Mouse (Mus musculus) forebrain, embryonic 13.5 days (tissue): ENCODE results near the gene Tmem238l. TPM values are rescaled to one million over a fixed set of nuclear protein-coding genes. Genes with fewer than 3 reads are reported as not detected.

Source experiments
- ATAC-seq: fragments of 200-750 bp; cut with Nextera tagmentation; 2 replicates; pipeline ENCODE4 v1.8.0; 2017
- H3K27ac ChIP-seq: fragments of 300-500 bp; sonication (generic); 2 replicates; pipeline ENCODE4 v1.5.1; 2015; ENCODE audit warnings: inconsistent platforms, mild to moderate bottlenecking, moderate library complexity
- H3K27me3 ChIP-seq: fragments of 300-500 bp; sonication (generic); 2 replicates; pipeline ENCODE4 v1.6.1; 2015; ENCODE audit warnings: mild to moderate bottlenecking, inconsistent platforms
- H3K36me3 ChIP-seq: fragments of 300-500 bp; sonication (generic); 2 replicates; pipeline ENCODE4 v1.6.1; 2015; ENCODE audit warnings: mild to moderate bottlenecking, inconsistent platforms; ENCODE audit not compliant: poor library complexity, severe bottlenecking
- H3K4me1 ChIP-seq: fragments of 300-500 bp; sonication (generic); 2 replicates; pipeline ENCODE4 v1.6.1; 2015; ENCODE audit warnings: inconsistent platforms
- H3K4me2 ChIP-seq: fragments of 300-500 bp; sonication (generic); 2 replicates; pipeline ENCODE4 v1.6.1; 2015; ENCODE audit warnings: inconsistent platforms, mild to moderate bottlenecking, moderate library complexity
- H3K4me3 ChIP-seq: fragments of 300-500 bp; sonication (generic); 2 replicates; pipeline ENCODE4 v1.5.1; 2015; ENCODE audit warnings: mild to moderate bottlenecking, inconsistent platforms
- H3K9ac ChIP-seq: fragments of 300-500 bp; sonication (generic); 2 replicates; pipeline ENCODE4 v1.6.1; 2015; ENCODE audit warnings: mild to moderate bottlenecking, inconsistent platforms
- H3K9me3 ChIP-seq: fragments of 300-500 bp; sonication (generic); replicated peaks from 2 replicates; pipeline ENCODE4 v1.6.1; 2016; ENCODE audit warnings: inconsistent platforms
- WGBS: fragments of 180-500 bp; shearing (Covaris S2); methylation state at CpG from one replicate; pipeline ENCODE4 v1.1.7; 2015; 5-methylcytosine and 5-hydroxymethylcytosine counted together
- polyA plus RNA-seq: library from polyadenylated mRNA; unstranded; fragments of >200 nt; fragmentation: Nextera tagmentation; extraction: Ambion mirVana; gene quantifications from 2 replicates; pipeline ENCODE4 v1.2.1, GENCODE M21; 2015

Gene Tmem238l
- polyA plus RNA-seq, 1 experiment from 2014 or later = not detected

DNA sequence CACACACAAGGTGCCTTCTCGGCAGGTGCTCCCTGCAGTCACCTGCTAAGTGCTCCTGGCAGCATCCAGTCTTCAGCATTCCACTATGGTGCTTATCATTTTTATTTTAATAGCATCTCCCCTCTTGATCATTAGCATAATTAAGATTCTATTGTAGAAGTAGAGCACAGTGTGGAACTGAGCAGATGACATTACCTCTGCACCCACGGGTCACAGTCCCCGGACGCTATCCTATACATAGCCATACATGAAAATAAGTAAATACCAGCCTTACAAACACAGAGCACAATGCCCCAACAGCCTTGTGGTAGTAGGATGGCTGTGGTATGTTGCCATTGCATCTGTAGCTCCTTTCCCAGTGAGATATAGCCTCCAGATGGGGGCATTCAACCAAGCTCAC lies 52.1 kb downstream of the Tmem238l start:
- no peak overlapping the region for H3K4me3 ChIP-seq
- H3K27me3 ChIP-seq = no peaks in the 10 kb centered on the region
- ATAC-seq = no peak
- 94% methylated on average over 4 of the region's 4 CpGs for WGBS
- no peak overlapping the region for H3K27ac ChIP-seq
- H3K4me2 ChIP-seq = no peak overlapping the region
- peaks cover 15% of the 10 kb centered on the region for H3K4me1 ChIP-seq
- H3K9ac ChIP-seq = no peak overlapping the region
- H3K9me3 ChIP-seq = no peaks in the 10 kb centered on the region
- H3K36me3 ChIP-seq = no peaks in the 10 kb centered on the region

DNA sequence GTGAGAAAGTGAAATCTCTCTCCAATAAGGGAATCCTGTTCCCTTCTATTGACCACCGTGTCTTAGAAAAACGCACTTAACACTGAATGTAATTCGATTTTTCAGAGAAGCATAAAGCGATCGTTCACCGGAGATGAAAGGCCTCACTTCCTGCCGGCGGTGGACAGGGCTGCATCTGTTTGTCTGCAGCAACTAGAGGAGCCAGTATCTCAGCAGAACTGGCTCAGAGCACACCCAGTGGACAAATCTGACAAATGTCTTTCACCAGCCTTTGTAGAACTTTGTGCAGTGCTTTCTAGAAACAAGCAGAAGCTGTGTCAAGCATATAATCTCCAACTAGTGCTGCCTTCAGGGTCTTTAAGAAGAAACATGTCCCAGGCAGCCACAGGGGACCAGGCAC lies 54.0 kb downstream of the Tmem238l start:
- peak; percentile 58; the same call in 1 of the 2 replicates for ATAC-seq
- no peak overlapping the region for H3K27ac ChIP-seq

DNA sequence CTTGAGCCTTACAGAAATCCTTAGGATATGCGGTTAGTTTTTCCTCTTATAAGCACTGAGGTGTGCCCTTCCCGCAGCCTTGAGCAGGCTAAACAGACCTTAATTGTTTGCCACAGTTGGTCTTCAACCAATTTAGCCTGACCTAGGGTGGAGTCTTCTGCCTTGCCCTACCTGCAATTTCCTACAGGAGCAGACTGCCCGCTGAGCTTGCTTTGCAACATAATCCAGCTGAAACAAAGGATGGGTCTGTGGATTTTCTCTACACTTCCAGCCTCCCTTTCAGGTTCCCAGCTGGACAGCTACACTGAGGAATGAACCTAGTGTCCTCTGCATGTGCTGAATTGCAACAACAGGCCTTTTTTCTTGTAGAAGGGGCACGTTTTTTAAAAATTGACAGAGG lies 55.2 kb downstream of the Tmem238l start:
- no peak for ATAC-seq
- no peak overlapping the region for H3K4me2 ChIP-seq
- no peak overlapping the region for H3K27ac ChIP-seq
- H3K36me3 ChIP-seq = no peaks in the 10 kb centered on the region
- H3K27me3 ChIP-seq = no peaks in the 10 kb centered on the region
- no peak overlapping the region for H3K9ac ChIP-seq
- H3K4me1 ChIP-seq = peaks cover 15% of the 10 kb centered on the region
- 13% methylated on average over 4 of the region's 4 CpGs for WGBS
- H3K9me3 ChIP-seq = no peaks in the 10 kb centered on the region
- no peak overlapping the region for H3K4me3 ChIP-seq

More for the DNA sequence above, 54.0 kb downstream of the Tmem238l start:
- Histone ChIP-seq H3K9me3 (no peaks in the 10 kb centered on the region), H3K9ac (0 out of 2 replicates have a peak overlapping the region, but pooled peaks have one; percentile 3), H3K4me3 (no peak overlapping the region), H3K4me2 (no peak overlapping the region), H3K27me3 (no peaks in the 10 kb centered on the region), H3K4me1 (peaks cover 15% of the 10 kb centered on the region), H3K36me3 (no peaks in the 10 kb centered on the region)
- WGBS = 9% methylated on average over 8 of the region's 8 CpGs

Other genes with a start within 250 kb of the Tmem238l start
- gene Pirt, start 44.7 kb upstream of the Tmem238l start, polyA plus RNA-seq = 0.12 and 0.16 TPM in 2 replicates
- 0.34 and 0.50 TPM in 2 replicates for gene Tmem220, start 68.5 kb downstream of the Tmem238l start, polyA plus RNA-seq
- gene Adprm, start 96.0 kb downstream of the Tmem238l start, polyA plus RNA-seq = 34.8 and 37.2 TPM in 2 replicates
- gene Sco1, start 96.0 kb downstream of the Tmem238l start, polyA plus RNA-seq = 14.2 and 14.4 TPM in 2 replicates
- gene Myh3, start 121.7 kb downstream of the Tmem238l start, polyA plus RNA-seq = 0.06 and 0.17 TPM in 2 replicates
- not detected in 2 replicates for gene Myh2, start 214.4 kb downstream of the Tmem238l start, polyA plus RNA-seq
- 0.03 TPM in 1 of 2 replicates, not detected in the other for gene Myh1, start 243.4 kb downstream of the Tmem238l start, polyA plus RNA-seq